Mouse (Mus musculus): ENCODE data around the gene Marveld2. TPM values are rescaled to one million over a fixed set of nuclear protein-coding genes. Genes with fewer than 3 reads are reported as not detected.

The Marveld2 gene
- polyA plus RNA-seq (2012; rRNA removed) = 9.1 and 9.2 TPM in 2 replicates

GRCm38 (mm10) chr13:100616181-100617087, at the start of gene Marveld2:
TSS of gene Marveld2 (minus strand) at chr13:100616971.

GRCm38 (mm10) chr13:100651439-100652186, 34.8 kb upstream of the Marveld2 start, which contains the start of gene Taf9:
TSS of gene Taf9 (plus strand) at chr13:100651579.

GRCm38 (mm10) chr13:100650550-100651438, 34.0 kb upstream of the Marveld2 start, which contains the start of the genes Ak6 and Rad17:
TSS of gene Ak6 (plus strand) at chr13:100650979.
TSS of gene Rad17 (minus strand) at chr13:100651051.

GRCm38 (mm10) chr13:100552369-100553041, 64.3 kb downstream of the Marveld2 start, which contains the start of gene Ocln:
TSS of gene Ocln (minus strand) at chr13:100552718.

Other genes with a start within 250 kb of the Marveld2 start
- 0.02 TPM in 1 of 2 replicates, not detected in the other for gene Naip1, start 164.1 kb downstream of the Marveld2 start, polyA plus RNA-seq (2012; rRNA removed)
- 17.5 and 18.2 TPM in 2 replicates for gene Gtf2h2, start 124.4 kb downstream of the Marveld2 start, polyA plus RNA-seq (2012; rRNA removed)
- 6.8 and 7.2 TPM in 2 replicates for gene Ocln, start 64.3 kb downstream of the Marveld2 start, polyA plus RNA-seq (2012; rRNA removed)
- gene Ak6, start 34.0 kb upstream of the Marveld2 start, polyA plus RNA-seq (2012; rRNA removed) = 80.9 and 84.5 TPM in 2 replicates
- gene Rad17, start 34.1 kb upstream of the Marveld2 start, polyA plus RNA-seq (2012; rRNA removed) = 7.3 and 7.8 TPM in 2 replicates
- 6.3 and 9.4 TPM in 2 replicates for gene Taf9, start 34.6 kb upstream of the Marveld2 start, polyA plus RNA-seq (2012; rRNA removed)
- gene Ccdc125, start 52.7 kb upstream of the Marveld2 start, polyA plus RNA-seq (2012; rRNA removed) = 6.6 and 7.2 TPM in 2 replicates
- 14.2 and 15.2 TPM in 2 replicates for gene Cdk7, start 114.0 kb upstream of the Marveld2 start, polyA plus RNA-seq (2012; rRNA removed)
- gene Mrps36, start 127.7 kb upstream of the Marveld2 start, polyA plus RNA-seq (2012; rRNA removed) = 37.2 and 46.1 TPM in 2 replicates
- 8.8 and 8.9 TPM in 2 replicates for gene Cenph, start 158.9 kb upstream of the Marveld2 start, polyA plus RNA-seq (2012; rRNA removed)
- gene Ccnb1, start 169.6 kb upstream of the Marveld2 start, polyA plus RNA-seq (2012; rRNA removed) = 54.5 and 56.6 TPM in 2 replicates
- gene Slc30a5, start 216.5 kb upstream of the Marveld2 start, polyA plus RNA-seq (2012; rRNA removed) = 20.4 and 21.3 TPM in 2 replicates

Data from liver, embryonic 18 days (tissue).